Mouse (Mus musculus): ENCODE measurements around the gene Atf4. TPM values are rescaled to one million over a fixed set of nuclear protein-coding genes. Genes with fewer than 3 reads are reported as not detected.

Gene Atf4
- polyA plus RNA-seq, 1 experiment from 2014 or later = 109 TPM

GRCm38 (mm10) chr15:80256242-80256641 is 1.3 kb downstream of the Atf4 start:
- Histone ChIP-seq H3K4me1 (peaks cover 44% of the 10 kb centered on the region), H3K4me3 (peak overlapping the region; percentile 77), H3K27ac (peak overlapping the region; percentile 97), H3K36me3 (peaks cover 52% of the 10 kb centered on the region), H3K27me3 (ENCODE audit: insufficient read depth, poor library complexity, severe bottlenecking) (no peaks in the 10 kb centered on the region), H3K9me3 (no peaks in the 10 kb centered on the region)
- no peak for DNase-seq (ENCODE audit: low spot score)
- 9% methylated on average over 16 of the region's 16 CpGs for WGBS

- no peaks in the 10 kb centered on the region for H3K27me3 ChIP-seq (ENCODE audit: insufficient read depth, poor library complexity, severe bottlenecking)
- peaks cover 50% of the 10 kb centered on the region for H3K36me3 ChIP-seq
- peak overlapping the region; percentile 97 for H3K27ac ChIP-seq
- H3K9me3 ChIP-seq = no peaks in the 10 kb centered on the region
- 67% methylated on average over 12 of the region's 12 CpGs for WGBS
- no peak for DNase-seq (ENCODE audit: low spot score)
- H3K4me1 ChIP-seq = peaks cover 37% of the 10 kb centered on the region
- H3K4me3 ChIP-seq = peak overlapping the region; percentile 77
Measured at GRCm38 (mm10) chr15:80256656-80257601, 1.9 kb downstream of the Atf4 start.

- H3K4me1 ChIP-seq = peaks cover 37% of the 10 kb centered on the region
- peak overlapping the region; percentile 77; the same call in 1 of the 2 replicates for H3K4me3 ChIP-seq
- H3K27ac ChIP-seq = peak overlapping the region; percentile 67; the same call in 1 of the 2 replicates
- H3K36me3 ChIP-seq = peaks cover 50% of the 10 kb centered on the region
- H3K27me3 ChIP-seq (ENCODE audit: insufficient read depth, poor library complexity, severe bottlenecking) = no peaks in the 10 kb centered on the region
- DNase-seq (ENCODE audit: low spot score) = no peak
- 33% methylated on average over 4 of the region's 4 CpGs for WGBS
- H3K9me3 ChIP-seq = no peaks in the 10 kb centered on the region
Measured at GRCm38 (mm10) chr15:80257602-80258239, 2.7 kb downstream of the Atf4 start.

DNA sequence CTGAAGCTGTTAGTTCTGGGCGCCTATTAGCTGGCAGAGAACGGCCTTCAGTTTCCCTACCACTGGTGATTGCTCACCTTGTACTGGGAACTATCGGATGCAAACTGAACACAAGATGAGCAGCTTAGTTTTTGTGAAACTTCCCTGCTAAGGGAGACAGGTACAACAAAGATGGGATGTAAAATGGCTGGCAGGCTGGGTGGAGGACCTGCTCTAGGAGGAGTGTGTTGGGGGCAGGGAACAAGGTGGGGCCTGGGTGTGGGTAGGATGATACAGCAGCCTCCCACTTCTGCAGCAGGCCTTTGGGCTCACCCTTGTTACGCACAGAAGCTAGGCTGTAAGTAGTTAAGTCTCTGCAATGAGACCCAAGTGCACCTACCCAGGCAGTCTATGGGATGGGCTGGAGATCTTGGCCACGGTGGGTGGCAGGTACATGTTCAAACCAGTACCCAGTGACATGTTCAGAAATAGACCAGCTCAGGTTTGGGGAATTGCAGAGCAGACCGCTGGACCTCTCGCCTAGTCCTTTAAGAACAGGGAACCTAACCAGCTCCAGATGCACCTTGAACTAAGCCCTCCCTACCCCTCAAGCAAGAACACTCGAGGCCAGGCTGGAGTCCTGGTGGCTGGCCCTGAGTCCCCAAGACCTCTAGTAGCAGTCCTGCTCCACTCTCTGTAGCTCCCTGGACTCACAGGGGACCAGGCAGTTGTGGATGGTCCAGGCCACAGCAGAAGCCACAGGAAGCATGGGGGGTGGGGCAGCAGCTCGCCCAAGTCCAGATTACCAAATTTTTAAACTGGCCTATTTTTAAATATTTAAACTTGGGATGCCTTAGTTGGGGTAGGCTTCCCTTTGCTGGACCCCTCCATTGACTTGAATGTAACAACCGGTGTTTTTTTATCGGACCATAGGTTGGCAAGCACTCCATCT is 3.5 kb downstream of the Atf4 start:
- DNase-seq (ENCODE audit: low spot score) = peak; percentile 91
- Histone ChIP-seq H3K4me1 (peaks cover 42% of the 10 kb centered on the region), H3K4me3 (no peak overlapping the region; the same call in 1 of the 2 replicates), H3K9me3 (no peaks in the 10 kb centered on the region), H3K27ac (peak overlapping the region; percentile 67; the same call in 1 of the 2 replicates), H3K27me3 (ENCODE audit: insufficient read depth, poor library complexity, severe bottlenecking) (no peaks in the 10 kb centered on the region), H3K36me3 (peaks cover 44% of the 10 kb centered on the region)
- 54% methylated on average over 11 of the region's 11 CpGs for WGBS

- 77% methylated on average over 8 of the region's 8 CpGs for WGBS
- H3K4me1 ChIP-seq = peaks cover 33% of the 10 kb centered on the region
- H3K9me3 ChIP-seq = no peaks in the 10 kb centered on the region
- peaks cover 44% of the 10 kb centered on the region for H3K36me3 ChIP-seq
- no peaks in the 10 kb centered on the region for H3K27me3 ChIP-seq (ENCODE audit: insufficient read depth, poor library complexity, severe bottlenecking)
- H3K27ac ChIP-seq = no peak overlapping the region
- H3K4me3 ChIP-seq = no peak overlapping the region
- DNase-seq (ENCODE audit: low spot score) = no peak
Measured at GRCm38 (mm10) chr15:80259406-80260045, 4.5 kb downstream of the Atf4 start.

- Histone ChIP-seq H3K27ac (no peak overlapping the region), H3K4me1 (peaks cover 32% of the 10 kb centered on the region), H3K36me3 (peaks cover 44% of the 10 kb centered on the region), H3K4me3 (no peak overlapping the region), H3K27me3 (ENCODE audit: insufficient read depth, poor library complexity, severe bottlenecking) (no peaks in the 10 kb centered on the region), H3K9me3 (no peaks in the 10 kb centered on the region)
- 15% methylated on average over 3 of the region's 3 CpGs for WGBS
- DNase-seq (ENCODE audit: low spot score) = peak; percentile 91
Measured at GRCm38 (mm10) chr15:80260677-80261076, 5.7 kb downstream of the Atf4 start.

DNA sequence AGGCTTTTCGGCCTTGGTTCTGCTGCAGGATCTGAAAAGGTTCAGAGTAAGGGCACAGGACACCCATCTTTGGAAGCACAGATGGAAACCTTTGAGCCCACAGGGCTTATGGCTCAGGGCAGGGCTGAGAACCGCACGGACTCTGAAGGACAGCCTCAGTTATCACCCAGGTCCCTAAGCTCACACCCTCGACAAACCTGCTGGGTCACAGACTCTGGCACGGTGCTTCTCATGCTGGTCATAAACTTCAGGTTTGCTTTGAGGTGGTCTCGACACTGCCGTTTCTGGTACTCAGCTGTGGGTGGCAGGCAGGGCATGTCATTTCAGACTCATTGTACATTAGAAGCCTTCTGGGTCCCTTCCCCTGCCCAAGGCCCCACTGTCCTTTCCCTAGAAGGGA is 6.1 kb downstream of the Atf4 start:
- WGBS = 82% methylated on average over 7 of the region's 7 CpGs
- no peaks in the 10 kb centered on the region for H3K27me3 ChIP-seq (ENCODE audit: insufficient read depth, poor library complexity, severe bottlenecking)
- no peak overlapping the region for H3K4me3 ChIP-seq
- no peaks in the 10 kb centered on the region for H3K9me3 ChIP-seq
- H3K4me1 ChIP-seq = peaks cover 32% of the 10 kb centered on the region
- DNase-seq (ENCODE audit: low spot score) = no peak
- no peak overlapping the region for H3K27ac ChIP-seq
- peaks cover 43% of the 10 kb centered on the region for H3K36me3 ChIP-seq

- WGBS = 1% methylated on average over 66 of the region's 66 CpGs
Measured at GRCm38 (mm10) chr15:80263610-80264575, 8.9 kb downstream of the Atf4 start, which contains the start of gene Rps19bp1. TSS of gene Rps19bp1 (minus strand) at chr15:80264315.

GRCm38 (mm10) chr15:80266281-80266680 is 11.3 kb downstream of the Atf4 start:
- peak; percentile 88 for DNase-seq (ENCODE audit: low spot score)
- no peaks in the 10 kb centered on the region for H3K27me3 ChIP-seq (ENCODE audit: insufficient read depth, poor library complexity, severe bottlenecking)
- peaks cover 7% of the 10 kb centered on the region; the same call in 1 of the 2 replicates for H3K9me3 ChIP-seq
- H3K36me3 ChIP-seq = no peaks in the 10 kb centered on the region
- H3K4me1 ChIP-seq = peaks cover 14% of the 10 kb centered on the region
- H3K4me3 ChIP-seq = no peak overlapping the region
- 1% methylated on average over 2 of the region's 2 CpGs for WGBS
- no peak overlapping the region for H3K27ac ChIP-seq

More at GRCm38 (mm10) chr15:80263610-80264575, 8.9 kb downstream of the Atf4 start, which contains the start of gene Rps19bp1:
- H3K36me3 ChIP-seq = peaks cover 19% of the 10 kb centered on the region
- H3K27me3 ChIP-seq (ENCODE audit: insufficient read depth, poor library complexity, severe bottlenecking) = no peaks in the 10 kb centered on the region
- H3K4me3 ChIP-seq = peak within 1 kb of the TSS; percentile 99
- no peaks in the 10 kb centered on the region for H3K9me3 ChIP-seq
- peak within 1 kb of the TSS; percentile 92 for H3K27ac ChIP-seq
- H3K4me1 ChIP-seq = peaks cover 14% of the 10 kb centered on the region
- DNase-seq (ENCODE audit: low spot score) = peak; percentile 97

- H3K4me1 ChIP-seq = no peaks in the 10 kb centered on the region
- H3K9me3 ChIP-seq = peaks cover 7% of the 10 kb centered on the region; the same call in 1 of the 2 replicates
- H3K27ac ChIP-seq = no peak overlapping the region
- H3K4me3 ChIP-seq = no peak overlapping the region
- DNase-seq (ENCODE audit: low spot score) = no peak
- H3K36me3 ChIP-seq = no peaks in the 10 kb centered on the region
- 75% methylated on average over 3 of the region's 3 CpGs for WGBS
- H3K27me3 ChIP-seq (ENCODE audit: insufficient read depth, poor library complexity, severe bottlenecking) = peaks cover 32% of the 10 kb centered on the region; the same call in 1 of the 2 replicates
Measured at GRCm38 (mm10) chr15:80271858-80272396, 16.9 kb downstream of the Atf4 start.

DNA sequence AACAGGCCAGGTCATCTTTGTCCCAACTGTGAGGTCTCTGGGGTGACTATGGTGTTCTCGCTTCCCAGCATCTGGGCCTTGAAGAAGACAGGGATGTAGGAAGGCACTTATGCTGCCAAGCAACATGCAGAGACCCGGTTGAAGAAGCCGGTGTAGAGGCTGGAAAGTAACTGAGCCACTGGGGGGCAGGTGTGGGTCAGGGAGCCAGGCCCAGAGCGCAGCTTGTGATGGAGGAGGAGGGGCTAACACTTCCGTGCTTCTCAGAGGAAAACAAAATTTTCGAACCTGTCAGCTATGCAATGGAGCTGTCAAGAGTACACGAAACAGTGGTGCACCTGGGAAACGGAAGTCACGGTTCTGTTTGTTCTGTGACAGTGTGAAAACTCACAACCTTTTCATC is 22.1 kb downstream of the Atf4 start:
- WGBS = 35% methylated on average over 9 of the region's 9 CpGs
- Histone ChIP-seq H3K4me3 (no peak overlapping the region), H3K9me3 (no peaks in the 10 kb centered on the region), H3K27me3 (ENCODE audit: insufficient read depth, poor library complexity, severe bottlenecking) (peaks cover 63% of the 10 kb centered on the region), H3K36me3 (no peaks in the 10 kb centered on the region), H3K27ac (no peak overlapping the region), H3K4me1 (no peaks in the 10 kb centered on the region)
- DNase-seq (ENCODE audit: low spot score) = no peak

Measured in heart, embryonic 10.5 days (tissue).